Mouse (Mus musculus): ENCODE data around the gene Dnah8. TPM values are rescaled to one million over a fixed set of nuclear protein-coding genes. Genes with fewer than 3 reads are reported as not detected.
A peak's percentile ranks its signal among the peaks of the same experiment; 100 is the strongest.
"Not testable (repeated sequence)": the region's sequence is repeated elsewhere in the genome, so short reads cannot be mapped to it uniquely, and the experiment has no call there.

Gene Dnah8
- polyA plus RNA-seq, 1 experiment from 2014 or later = 1.4 TPM

GRCm38 (mm10) chr17:30626719-30627118 lies 2.6 kb downstream of the Dnah8 start, which contains the start of gene Glo1:
TSS of gene Glo1 (minus strand) at chr17:30626871.
- H3K4me2 ChIP-seq; DNase-seq; H3K27me3 ChIP-seq; H3K36me3 ChIP-seq; H3K9ac ChIP-seq; H3K4me3 ChIP-seq (replicated peaks); H3K9me3 ChIP-seq (replicated peaks); H3K27ac ChIP-seq; H3K4me1 ChIP-seq (replicated peaks): not testable (repeated sequence)
- peak; percentile 69 for ATAC-seq (ENCODE audit: low read depth)
- no CpG with 5 or more reads among the region's 20 CpGs for WGBS (ENCODE audit: insufficient replicate concordance)

- Histone ChIP-seq H3K4me1 (replicated peaks) (peaks cover 19% of the 10 kb centered on the region), H3K9me3 (replicated peaks) (no peaks in the 10 kb centered on the region), H3K4me3 (replicated peaks) (no peak overlapping the region), H3K27ac (no peak overlapping the region), H3K4me2 (peak overlapping the region; percentile 13; the same call in 1 of the 2 replicates), H3K9ac (no peak overlapping the region), H3K27me3 (no peaks in the 10 kb centered on the region), H3K36me3 (no peaks in the 10 kb centered on the region)
- WGBS (ENCODE audit: insufficient replicate concordance) = 42% methylated on average over 16 of the region's 17 CpGs
- no peak for DNase-seq
- ATAC-seq (ENCODE audit: low read depth) = no peak
These were observed 11.2 kb downstream of the Dnah8 start for GRCm38 (mm10) chr17:30635367-30635766.

- no peak overlapping the region for H3K4me3 ChIP-seq (replicated peaks)
- H3K36me3 ChIP-seq = no peaks in the 10 kb centered on the region
- DNase-seq (no peak), ATAC-seq (ENCODE audit: low read depth) (peak; percentile 64)
- H3K4me1 ChIP-seq (replicated peaks) = peaks cover 19% of the 10 kb centered on the region
- no peaks in the 10 kb centered on the region for H3K9me3 ChIP-seq (replicated peaks)
- WGBS (ENCODE audit: insufficient replicate concordance) = 26% methylated on average over 1 of the region's 1 CpGs
- no peak overlapping the region for H3K4me2 ChIP-seq
- H3K27me3 ChIP-seq = no peaks in the 10 kb centered on the region
- no peak overlapping the region; the same call in 1 of the 2 replicates for H3K27ac ChIP-seq
- H3K9ac ChIP-seq = no peak overlapping the region
These were observed 13.6 kb downstream of the Dnah8 start for GRCm38 (mm10) chr17:30637714-30638113.

- no peak overlapping the region for H3K4me3 ChIP-seq (replicated peaks)
- H3K4me2 ChIP-seq = no peak overlapping the region
- H3K36me3 ChIP-seq = peaks cover 3% of the 10 kb centered on the region; the same call in 1 of the 2 replicates
- no peak overlapping the region for H3K9ac ChIP-seq
- H3K27ac ChIP-seq = no peak overlapping the region
- H3K27me3 ChIP-seq = no peaks in the 10 kb centered on the region
- peaks cover 19% of the 10 kb centered on the region for H3K4me1 ChIP-seq (replicated peaks)
- no peaks in the 10 kb centered on the region for H3K9me3 ChIP-seq (replicated peaks)
- ATAC-seq (ENCODE audit: low read depth) = no peak
- WGBS (ENCODE audit: insufficient replicate concordance) = 66% methylated on average over 2 of the region's 2 CpGs
- DNase-seq = no peak
These were observed 14.8 kb downstream of the Dnah8 start for GRCm38 (mm10) chr17:30638996-30639395.

- H3K4me2 ChIP-seq = no peak overlapping the region
- peaks cover 3% of the 10 kb centered on the region; the same call in 1 of the 2 replicates for H3K36me3 ChIP-seq
- no peak overlapping the region for H3K9ac ChIP-seq
- no peak overlapping the region for H3K27ac ChIP-seq
- peaks cover 14% of the 10 kb centered on the region for H3K4me1 ChIP-seq (replicated peaks)
- ATAC-seq (ENCODE audit: low read depth) (no peak), DNase-seq (no peak)
- 85% methylated on average over 5 of the region's 5 CpGs for WGBS (ENCODE audit: insufficient replicate concordance)
- no peak overlapping the region for H3K4me3 ChIP-seq (replicated peaks)
- H3K27me3 ChIP-seq = no peaks in the 10 kb centered on the region
- H3K9me3 ChIP-seq (replicated peaks) = no peaks in the 10 kb centered on the region
These were observed 16.7 kb downstream of the Dnah8 start for GRCm38 (mm10) chr17:30640896-30641295.

- Histone ChIP-seq H3K9me3 (replicated peaks) (peaks cover 6% of the 10 kb centered on the region; the same call in 1 of the 2 replicates), H3K36me3 (peaks cover 21% of the 10 kb centered on the region), H3K27ac (no peak overlapping the region), H3K4me1 (replicated peaks) (no peaks in the 10 kb centered on the region), H3K4me3 (replicated peaks) (no peak overlapping the region), H3K9ac (no peak overlapping the region), H3K27me3 (no peaks in the 10 kb centered on the region), H3K4me2 (no peak overlapping the region)
- no peak for ATAC-seq (ENCODE audit: low read depth)
- 83% methylated on average over 3 of the region's 3 CpGs for WGBS (ENCODE audit: insufficient replicate concordance)
- DNase-seq = no peak
These were observed 24.6 kb downstream of the Dnah8 start for GRCm38 (mm10) chr17:30648770-30649169.

- no peaks in the 10 kb centered on the region for H3K27me3 ChIP-seq
- no peak overlapping the region for H3K9ac ChIP-seq
- no peak for DNase-seq
- H3K4me3 ChIP-seq (replicated peaks) = no peak overlapping the region
- 91% methylated on average over 6 of the region's 6 CpGs for WGBS (ENCODE audit: insufficient replicate concordance)
- H3K4me1 ChIP-seq (replicated peaks) = no peaks in the 10 kb centered on the region
- peaks cover 17% of the 10 kb centered on the region for H3K36me3 ChIP-seq
- H3K27ac ChIP-seq = no peak overlapping the region
- ATAC-seq (ENCODE audit: low read depth) = no peak
- no peak overlapping the region for H3K4me2 ChIP-seq
- peaks cover 6% of the 10 kb centered on the region; the same call in 1 of the 2 replicates for H3K9me3 ChIP-seq (replicated peaks)
These were observed 28.9 kb downstream of the Dnah8 start for GRCm38 (mm10) chr17:30653010-30653409.

GRCm38 (mm10) chr17:30657530-30658151 lies 33.5 kb downstream of the Dnah8 start:
- Histone ChIP-seq H3K4me1 (replicated peaks) (peaks cover 3% of the 10 kb centered on the region; the same call in 1 of the 2 replicates), H3K27ac (no peak overlapping the region), H3K9ac (peak overlapping the region; percentile 33; the same call in 1 of the 2 replicates), H3K4me2 (peak overlapping the region; percentile 54), H3K4me3 (replicated peaks) (peak overlapping the region; percentile 48), H3K27me3 (no peaks in the 10 kb centered on the region), H3K9me3 (replicated peaks) (no peaks in the 10 kb centered on the region), H3K36me3 (peaks cover 6% of the 10 kb centered on the region)
- no peak for ATAC-seq (ENCODE audit: low read depth)
- 54% methylated on average over 8 of the region's 8 CpGs for WGBS (ENCODE audit: insufficient replicate concordance)
- no peak for DNase-seq

GRCm38 (mm10) chr17:30658152-30658544 lies 34.0 kb downstream of the Dnah8 start:
- peak overlapping the region; percentile 33; the same call in 1 of the 2 replicates for H3K9ac ChIP-seq
- 26% methylated on average over 13 of the region's 13 CpGs for WGBS (ENCODE audit: insufficient replicate concordance)
- peak; percentile 66 for ATAC-seq (ENCODE audit: low read depth)

GRCm38 (mm10) chr17:30662131-30662530 lies 38.0 kb downstream of the Dnah8 start:
- Histone ChIP-seq H3K9ac (no peak overlapping the region), H3K4me1 (replicated peaks) (peaks cover 3% of the 10 kb centered on the region; the same call in 1 of the 2 replicates), H3K4me2 (no peak overlapping the region), H3K27ac (no peak overlapping the region), H3K27me3 (no peaks in the 10 kb centered on the region), H3K9me3 (replicated peaks) (peaks cover 3% of the 10 kb centered on the region; the same call in 1 of the 2 replicates), H3K36me3 (peaks cover 15% of the 10 kb centered on the region), H3K4me3 (replicated peaks) (no peak overlapping the region)
- DNase-seq = no peak
- WGBS (ENCODE audit: insufficient replicate concordance) = 63% methylated on average over 8 of the region's 8 CpGs
- ATAC-seq (ENCODE audit: low read depth) = no peak

More at GRCm38 (mm10) chr17:30658152-30658544, 34.0 kb downstream of the Dnah8 start:
- Histone ChIP-seq H3K4me1 (replicated peaks) (peaks cover 3% of the 10 kb centered on the region; the same call in 1 of the 2 replicates), H3K4me2 (peak overlapping the region; percentile 54), H3K27ac (no peak overlapping the region), H3K9me3 (replicated peaks) (no peaks in the 10 kb centered on the region), H3K27me3 (no peaks in the 10 kb centered on the region), H3K4me3 (replicated peaks) (peak overlapping the region; percentile 48), H3K36me3 (peaks cover under 1% of the 10 kb centered on the region; the same call in 1 of the 2 replicates)
- no peak for DNase-seq

GRCm38 (mm10) chr17:30663170-30663569 lies 39.0 kb downstream of the Dnah8 start:
- H3K4me2 ChIP-seq = no peak overlapping the region
- peaks cover 3% of the 10 kb centered on the region; the same call in 1 of the 2 replicates for H3K9me3 ChIP-seq (replicated peaks)
- peaks cover 15% of the 10 kb centered on the region for H3K36me3 ChIP-seq
- DNase-seq (no peak), ATAC-seq (ENCODE audit: low read depth) (no peak)
- no peaks in the 10 kb centered on the region for H3K27me3 ChIP-seq
- WGBS (ENCODE audit: insufficient replicate concordance) = 83% methylated on average over 8 of the region's 8 CpGs
- no peak overlapping the region for H3K9ac ChIP-seq
- H3K27ac ChIP-seq = no peak overlapping the region
- H3K4me1 ChIP-seq (replicated peaks) = peaks cover 3% of the 10 kb centered on the region; the same call in 1 of the 2 replicates
- no peak overlapping the region for H3K4me3 ChIP-seq (replicated peaks)

All from liver, embryonic 13.5 days (tissue).